Mouse (Mus musculus) limb, embryonic 15.5 days (tissue): ENCODE results near the gene Otx2. TPM values are rescaled to one million over a fixed set of nuclear protein-coding genes. Genes with fewer than 3 reads are reported as not detected.

ENCODE experiments used
- ATAC-seq: fragments of 200-750 bp; cut with Nextera tagmentation; 2 replicates; pipeline ENCODE4 v1.8.0; 2017; ENCODE audit warnings: low read depth, moderate TSS enrichment; ENCODE audit not compliant: insufficient number of reproducible peaks, low FRiP score, low TSS enrichment
- H3K27ac ChIP-seq: fragments of 300-500 bp; sonication (generic); 2 replicates; pipeline ENCODE4 v1.5.1; 2015; ENCODE audit warnings: moderate library complexity, mild to moderate bottlenecking, inconsistent platforms
- H3K27me3 ChIP-seq: fragments of 300-500 bp; sonication (generic); 2 replicates; pipeline ENCODE4 v1.6.1; 2015; ENCODE audit warnings: inconsistent platforms
- H3K36me3 ChIP-seq: fragments of 300-500 bp; sonication (generic); 2 replicates; pipeline ENCODE4 v1.6.1; 2015; ENCODE audit warnings: inconsistent platforms
- H3K4me1 ChIP-seq: fragments of 300-500 bp; sonication (generic); 2 replicates; pipeline ENCODE4 v1.6.1; 2015; ENCODE audit warnings: inconsistent platforms
- H3K4me2 ChIP-seq: fragments of 300-500 bp; sonication (generic); 2 replicates; pipeline ENCODE4 v1.6.1; 2015; ENCODE audit warnings: mild to moderate bottlenecking, inconsistent platforms
- H3K4me3 ChIP-seq: fragments of 300-500 bp; sonication (generic); 2 replicates; pipeline ENCODE4 v1.5.1; 2015; ENCODE audit warnings: mild to moderate bottlenecking, inconsistent platforms
- H3K9ac ChIP-seq: fragments of 300-500 bp; sonication (generic); 2 replicates; pipeline ENCODE4 v1.6.1; 2015; ENCODE audit warnings: inconsistent platforms
- H3K9me3 ChIP-seq: fragments of 300-500 bp; sonication (generic); 2 replicates; pipeline ENCODE4 v1.6.1; 2016; ENCODE audit warnings: inconsistent platforms
- WGBS: fragments of 180-500 bp; shearing (Covaris S2); methylation state at CpG from one replicate; pipeline ENCODE4 v1.1.7; 2015; 5-methylcytosine and 5-hydroxymethylcytosine counted together
- polyA plus RNA-seq: library from polyadenylated mRNA; unstranded; fragments of >200 nt; fragmentation: Nextera tagmentation; extraction: Ambion mirVana; gene quantifications from 2 replicates; pipeline ENCODE4 v1.2.1, GENCODE M21; 2015

The Otx2 gene
- polyA plus RNA-seq, 1 experiment from 2014 or later = not detected

GRCm38 (mm10) chr14:48666771-48667170, 6.8 kb downstream of the Otx2 start:
- Histone ChIP-seq H3K4me2 (no peak overlapping the region), H3K9me3 (no peaks in the 10 kb centered on the region), H3K36me3 (no peaks in the 10 kb centered on the region), H3K27ac (no peak overlapping the region), H3K4me1 (peaks cover 33% of the 10 kb centered on the region), H3K9ac (no peak overlapping the region), H3K27me3 (peaks cover 87% of the 10 kb centered on the region), H3K4me3 (no peak overlapping the region)
- ATAC-seq = no peak
- WGBS = 2% methylated on average over 19 of the region's 19 CpGs

- Histone ChIP-seq H3K4me1 (peaks cover 34% of the 10 kb centered on the region), H3K4me3 (no peak overlapping the region), H3K9ac (no peak overlapping the region), H3K27me3 (peaks cover 87% of the 10 kb centered on the region), H3K36me3 (no peaks in the 10 kb centered on the region), H3K27ac (no peak overlapping the region), H3K9me3 (no peaks in the 10 kb centered on the region), H3K4me2 (no peak overlapping the region)
- ATAC-seq = no peak
- WGBS = under 1% methylated on average over 52 of the region's 52 CpGs
These were observed 7.6 kb downstream of the Otx2 start for GRCm38 (mm10) chr14:48665816-48666661.

- Histone ChIP-seq H3K9ac (no peak overlapping the region), H3K27me3 (peaks cover 87% of the 10 kb centered on the region), H3K4me2 (no peak overlapping the region), H3K4me1 (peaks cover 34% of the 10 kb centered on the region), H3K4me3 (no peak overlapping the region; the same call in 1 of the 2 replicates), H3K9me3 (no peaks in the 10 kb centered on the region), H3K36me3 (no peaks in the 10 kb centered on the region), H3K27ac (no peak overlapping the region)
- WGBS = 1% methylated on average over 50 of the region's 50 CpGs
- no peak for ATAC-seq
These were observed 8.5 kb downstream of the Otx2 start for GRCm38 (mm10) chr14:48664841-48665815.

GRCm38 (mm10) chr14:48664001-48664810, 9.4 kb downstream of the Otx2 start:
- ATAC-seq = no peak
- H3K36me3 ChIP-seq = no peaks in the 10 kb centered on the region
- no peak overlapping the region for H3K9ac ChIP-seq
- H3K9me3 ChIP-seq = no peaks in the 10 kb centered on the region
- WGBS = 3% methylated on average over 14 of the region's 14 CpGs
- peaks cover 88% of the 10 kb centered on the region for H3K27me3 ChIP-seq
- H3K27ac ChIP-seq = no peak overlapping the region
- peaks cover 34% of the 10 kb centered on the region for H3K4me1 ChIP-seq
- H3K4me3 ChIP-seq = no peak overlapping the region
- H3K4me2 ChIP-seq = no peak overlapping the region

DNA sequence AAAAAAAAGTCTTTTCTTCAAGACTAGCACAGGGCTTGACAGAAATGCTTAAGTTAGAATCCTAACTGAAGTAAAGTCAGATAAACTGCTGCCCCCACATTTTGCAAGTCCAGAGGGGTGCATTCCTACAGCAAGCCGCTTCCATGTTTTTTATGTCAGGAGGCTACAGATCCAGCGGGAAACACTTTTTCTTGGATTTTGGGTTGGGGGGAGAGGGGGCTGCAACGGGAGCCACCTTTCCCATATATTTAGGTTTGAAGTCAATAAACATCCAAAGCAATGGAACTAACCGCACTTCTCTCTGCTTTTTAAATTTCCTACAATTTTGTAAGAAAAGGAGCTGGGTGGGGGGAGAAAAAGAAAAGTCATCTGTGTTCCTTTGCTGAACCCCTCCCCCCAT, 10.1 kb downstream of the Otx2 start:
- H3K4me2 ChIP-seq = no peak overlapping the region
- no peaks in the 10 kb centered on the region for H3K36me3 ChIP-seq
- no peak for ATAC-seq
- H3K9me3 ChIP-seq = no peaks in the 10 kb centered on the region
- no peak overlapping the region for H3K27ac ChIP-seq
- 4% methylated on average over 4 of the region's 4 CpGs for WGBS
- peaks cover 88% of the 10 kb centered on the region for H3K27me3 ChIP-seq
- H3K9ac ChIP-seq = no peak overlapping the region
- peaks cover 29% of the 10 kb centered on the region for H3K4me1 ChIP-seq
- no peak overlapping the region for H3K4me3 ChIP-seq

- Histone ChIP-seq H3K4me1 (peaks cover 29% of the 10 kb centered on the region), H3K27me3 (peaks cover 88% of the 10 kb centered on the region), H3K9ac (no peak overlapping the region), H3K4me3 (no peak overlapping the region), H3K4me2 (no peak overlapping the region), H3K36me3 (no peaks in the 10 kb centered on the region), H3K27ac (no peak overlapping the region), H3K9me3 (no peaks in the 10 kb centered on the region)
- ATAC-seq = no peak
- 2% methylated on average over 16 of the region's 16 CpGs for WGBS
These were observed 10.9 kb downstream of the Otx2 start for GRCm38 (mm10) chr14:48662568-48663236.

DNA sequence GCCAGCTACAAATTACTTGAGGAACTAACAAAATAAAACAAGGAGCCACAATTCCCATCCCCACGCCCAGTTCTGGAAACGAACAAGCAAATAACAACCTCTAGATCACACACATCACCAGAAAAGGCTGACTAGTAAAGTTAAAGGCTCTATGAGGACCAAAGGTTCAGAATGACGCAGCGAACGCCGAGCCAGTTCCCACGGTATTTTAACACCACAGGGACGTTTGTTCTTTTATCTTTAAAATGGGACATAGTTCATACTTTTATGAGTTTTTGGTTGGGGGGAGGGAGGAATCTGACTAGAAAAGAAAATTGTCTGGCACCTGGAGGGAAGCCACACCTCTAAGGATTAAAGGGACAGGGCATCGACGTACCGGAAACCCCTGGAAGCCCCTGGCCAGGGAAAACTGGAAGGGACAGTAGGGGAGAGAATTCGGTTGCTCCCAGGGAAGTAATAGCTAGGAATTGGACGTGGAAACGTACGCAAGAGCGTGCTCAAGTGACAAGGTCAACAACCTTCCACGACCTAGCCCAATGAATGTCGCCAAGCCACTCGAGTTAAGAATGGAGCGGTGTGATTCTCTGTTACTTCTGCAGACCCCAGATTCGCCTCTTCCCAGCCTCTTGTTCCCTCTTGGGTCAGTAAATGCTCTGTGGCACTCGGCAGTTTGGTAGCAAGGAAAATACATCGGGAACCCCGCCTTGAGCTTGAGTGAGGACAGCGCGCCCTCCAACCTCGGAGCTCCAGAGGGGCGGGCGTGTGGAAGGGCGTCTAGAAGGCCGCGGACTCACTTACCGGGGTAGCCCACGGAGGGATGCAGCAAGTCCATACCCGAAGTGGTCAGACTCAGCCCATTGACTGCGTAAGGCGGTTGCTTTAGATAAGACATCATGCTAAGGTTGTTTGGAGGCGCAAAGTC, 11.7 kb downstream of the Otx2 start:
- H3K4me2 ChIP-seq = no peak overlapping the region
- H3K4me1 ChIP-seq = peaks cover 29% of the 10 kb centered on the region
- H3K27ac ChIP-seq = no peak overlapping the region
- peaks cover 89% of the 10 kb centered on the region for H3K27me3 ChIP-seq
- no peak overlapping the region for H3K9ac ChIP-seq
- H3K36me3 ChIP-seq = no peaks in the 10 kb centered on the region
- no peaks in the 10 kb centered on the region for H3K9me3 ChIP-seq
- no peak overlapping the region for H3K4me3 ChIP-seq
- no peak for ATAC-seq
- WGBS = 3% methylated on average over 38 of the region's 38 CpGs

DNA sequence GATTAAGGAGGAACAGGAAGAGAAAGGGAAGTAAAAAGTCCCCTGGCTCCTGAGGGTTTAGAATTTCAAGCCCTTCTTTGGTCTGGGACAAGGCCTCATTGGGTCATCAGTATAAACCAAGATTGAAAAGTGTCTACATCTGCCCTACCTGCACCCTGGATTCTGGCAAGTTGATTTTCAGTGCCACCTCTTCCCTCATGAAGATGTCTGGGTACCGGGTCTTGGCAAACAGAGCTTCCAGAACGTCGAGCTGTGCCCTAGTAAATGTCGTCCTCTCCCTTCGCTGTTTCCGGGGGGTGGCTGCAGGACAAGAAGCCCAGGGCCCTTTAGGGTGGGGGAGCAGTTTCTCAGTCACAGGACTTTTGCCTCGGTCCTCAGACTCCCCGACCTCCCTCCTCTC, 12.5 kb downstream of the Otx2 start:
- Histone ChIP-seq H3K4me2 (no peak overlapping the region), H3K4me3 (no peak overlapping the region), H3K4me1 (peaks cover 22% of the 10 kb centered on the region), H3K27me3 (peaks cover 89% of the 10 kb centered on the region), H3K27ac (no peak overlapping the region), H3K9me3 (no peaks in the 10 kb centered on the region), H3K36me3 (no peaks in the 10 kb centered on the region), H3K9ac (no peak overlapping the region)
- 16% methylated on average over 8 of the region's 8 CpGs for WGBS
- ATAC-seq = no peak

- WGBS = 51% methylated on average over 4 of the region's 4 CpGs
- no peaks in the 10 kb centered on the region for H3K9me3 ChIP-seq
- ATAC-seq = no peak
These were observed 13.0 kb downstream of the Otx2 start for GRCm38 (mm10) chr14:48660593-48660992.

GRCm38 (mm10) chr14:48659661-48660060, 14.0 kb downstream of the Otx2 start:
- ATAC-seq = no peak
- no peak overlapping the region for H3K4me2 ChIP-seq
- peaks cover 89% of the 10 kb centered on the region for H3K27me3 ChIP-seq
- H3K9me3 ChIP-seq = no peaks in the 10 kb centered on the region
- H3K9ac ChIP-seq = no peak overlapping the region
- WGBS = 69% methylated on average over 4 of the region's 4 CpGs
- H3K36me3 ChIP-seq = no peaks in the 10 kb centered on the region
- H3K27ac ChIP-seq = no peak overlapping the region
- H3K4me1 ChIP-seq = peaks cover 17% of the 10 kb centered on the region
- no peak overlapping the region for H3K4me3 ChIP-seq

More at GRCm38 (mm10) chr14:48660593-48660992, 13.0 kb downstream of the Otx2 start:
- Histone ChIP-seq H3K27ac (no peak overlapping the region), H3K4me2 (no peak overlapping the region), H3K9ac (no peak overlapping the region), H3K4me1 (peaks cover 17% of the 10 kb centered on the region), H3K4me3 (no peak overlapping the region), H3K27me3 (peaks cover 89% of the 10 kb centered on the region), H3K36me3 (no peaks in the 10 kb centered on the region)
